Mouse (Mus musculus) left cerebral cortex, postnatal 4 days (tissue): ENCODE measurements around the gene Sirt1. TPM values are rescaled to one million over a fixed set of nuclear protein-coding genes. Genes with fewer than 3 reads are reported as not detected.
A peak's percentile ranks its signal among the peaks of the same experiment; 100 is the strongest.

Source experiments
- DNase-seq: peaks from one replicate; pipeline ENCODE4 v3.0.0-alpha.2; 2022
- intact Hi-C: fragments of 180-260 bp; cut with DNase I; formaldehyde crosslinking; loops from one replicate; pipeline ENCODE4 v1.15.1; 2025
- total RNA-seq, 2 experiments: library from RNA; stranded (reverse); gene quantifications; 2 replicates each; pipeline ENCODE4 v1.2.3; 2021

Sirt1 gene
- total RNA-seq, 2 experiments from 2014 or later, result 14.9 to 17.5 TPM

- intact Hi-C loops, result loop anchor here (5.0 kb wide), 1 partner anchor 39 kb away; no protein-coding TSS in a partner anchor
- DNase-seq, result peak; percentile 59
Measured at GRCm38 (mm10) chr10:63337951-63338836, 43.3 kb downstream of the Sirt1 start.

- intact Hi-C loops, result loop anchor here (5.0 kb wide), 1 partner anchor 40 kb away; no protein-coding TSS in a partner anchor
Measured at GRCm38 (mm10) chr10:63337326-63337725, 44.2 kb downstream of the Sirt1 start.

GRCm38 (mm10) chr10:63336901-63337300 lies 44.6 kb downstream of the Sirt1 start:
- no peak for DNase-seq
- intact Hi-C loops, result loop anchor here (5.0 kb wide), 1 partner anchor 40 kb away; no protein-coding TSS in a partner anchor

More at GRCm38 (mm10) chr10:63337326-63337725, 44.2 kb downstream of the Sirt1 start:
- DNase-seq, result no peak

GRCm38 (mm10) chr10:63327091-63327490 lies 54.4 kb downstream of the Sirt1 start:
- no peak for DNase-seq
- intact Hi-C loops, result no loop called here

- intact Hi-C loops, result no loop called here
Measured at GRCm38 (mm10) chr10:63313726-63314125, 67.8 kb downstream of the Sirt1 start.

GRCm38 (mm10) chr10:63308582-63309366 lies 72.7 kb downstream of the Sirt1 start:
- DNase-seq, result peak; percentile 87
- intact Hi-C loops, result loop anchor here (5.0 kb wide), 1 partner anchor 156 kb away; no protein-coding TSS in a partner anchor

More at GRCm38 (mm10) chr10:63313726-63314125, 67.8 kb downstream of the Sirt1 start:
- DNase-seq, result no peak

GRCm38 (mm10) chr10:63302356-63302755 lies 79.1 kb downstream of the Sirt1 start:
- intact Hi-C loops, result no loop called here
- no peak for DNase-seq

- no peak for DNase-seq
- intact Hi-C loops, result no loop called here
Measured at GRCm38 (mm10) chr10:63282846-63283245, 98.7 kb downstream of the Sirt1 start.

- intact Hi-C loops, result no loop called here
- no peak for DNase-seq
Measured at GRCm38 (mm10) chr10:63282417-63282816, 99.1 kb downstream of the Sirt1 start.

GRCm38 (mm10) chr10:63279851-63280250 lies 101.7 kb downstream of the Sirt1 start:
- no peak for DNase-seq
- intact Hi-C loops, result no loop called here

- intact Hi-C loops, result no loop called here
- DNase-seq, result no peak
Measured at GRCm38 (mm10) chr10:63277010-63277409, 104.5 kb downstream of the Sirt1 start.

GRCm38 (mm10) chr10:63272868-63273267 lies 108.6 kb downstream of the Sirt1 start:
- DNase-seq, result no peak
- intact Hi-C loops, result no loop called here

- DNase-seq, result no peak
- intact Hi-C loops, result no loop called here
Measured at GRCm38 (mm10) chr10:63272401-63272800, 109.1 kb downstream of the Sirt1 start.

Other genes starting within 250 kb of the Sirt1 start
- 1 to 10 TPM; 4.0 to 4.3 TPM for gene Mypn, start 177.8 kb downstream of the Sirt1 start, total RNA-seq
- 10 to 100 TPM; 47.7 to 55.8 TPM for gene Herc4, start 137.9 kb downstream of the Sirt1 start, total RNA-seq
- gene Dnajc12, start 739 bp upstream of the Sirt1 start, total RNA-seq, result 1 to 10 TPM; 5.5 to 6.9 TPM
- not detected for gene Gm7075, start 40.1 kb upstream of the Sirt1 start, total RNA-seq
- under 1 TPM; 0.66 to 0.90 TPM for gene Ctnna3, start 48.4 kb upstream of the Sirt1 start, total RNA-seq